Mouse (Mus musculus): ENCODE measurements around the gene Catsper1.
"Not testable (repeated sequence)": the region's sequence is repeated elsewhere in the genome, so short reads cannot be mapped to it uniquely, and the experiment has no call there.

The Catsper1 gene

DNA sequence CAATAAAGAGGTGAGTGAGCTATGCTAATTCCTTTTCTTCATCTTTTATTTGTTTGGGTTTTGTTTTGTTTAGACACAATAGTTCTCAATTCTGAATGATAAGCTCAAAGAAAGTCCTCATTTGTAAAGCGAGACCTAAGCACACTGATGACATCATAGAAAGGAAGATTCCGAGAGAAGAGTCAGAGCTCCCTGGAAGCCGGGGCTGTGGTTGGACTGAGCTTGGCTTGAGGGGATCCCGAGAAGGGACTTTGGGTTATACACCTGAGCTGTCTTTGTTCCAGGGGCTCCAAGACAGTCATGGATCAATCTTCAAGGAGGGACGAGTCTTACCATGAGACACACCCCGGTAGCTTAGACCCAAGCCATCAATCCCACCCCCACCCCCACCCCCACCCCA lies at the start of gene Catsper1:
Gene Catsper1, plus strand, starts transcription at position 301 of the 400 bp plus-strand sequence.
- DNase-seq, result no peak

DNA sequence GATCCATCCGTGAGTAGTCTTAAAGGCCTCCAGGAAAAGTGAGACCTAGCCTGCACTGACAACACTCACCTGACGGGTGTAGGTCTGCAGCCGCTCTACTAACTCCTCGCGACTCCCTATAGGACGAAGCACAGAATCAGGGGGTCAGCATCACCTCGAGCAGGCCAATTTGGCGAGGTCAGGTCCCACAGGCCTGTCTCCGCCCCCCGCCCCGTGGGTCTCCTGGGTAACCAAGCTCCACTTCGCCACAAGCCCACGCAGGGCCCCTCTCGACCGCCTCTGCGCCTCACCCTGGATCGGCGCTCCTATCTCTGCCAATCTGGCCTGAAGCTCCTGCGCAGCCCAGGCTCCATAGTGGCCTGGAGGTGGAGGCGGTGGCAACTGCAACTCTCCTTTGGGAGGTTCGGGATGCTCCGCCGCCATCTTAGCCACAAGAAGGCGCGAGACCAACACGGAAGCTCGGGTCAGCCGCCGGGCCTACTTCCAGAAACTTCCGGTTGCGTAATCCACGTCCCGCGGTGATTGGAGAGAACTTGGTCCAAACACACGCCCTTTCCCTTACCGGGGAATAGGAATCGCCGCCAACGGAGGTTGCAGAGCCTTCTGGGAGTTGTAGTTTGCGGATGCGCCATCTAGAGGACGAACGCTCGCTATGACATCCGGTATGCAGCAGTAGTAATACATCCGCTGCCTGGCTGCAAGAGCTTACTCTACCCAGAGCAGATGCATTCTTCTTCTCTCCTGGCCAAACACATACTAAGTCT lies 40.4 kb upstream of the Catsper1 start, which contains the start of gene Sf3b2:
Gene Sf3b2, minus strand, starts transcription at position 484 of the 764 bp plus-strand sequence.
- peak; percentile 99 for DNase-seq

DNA sequence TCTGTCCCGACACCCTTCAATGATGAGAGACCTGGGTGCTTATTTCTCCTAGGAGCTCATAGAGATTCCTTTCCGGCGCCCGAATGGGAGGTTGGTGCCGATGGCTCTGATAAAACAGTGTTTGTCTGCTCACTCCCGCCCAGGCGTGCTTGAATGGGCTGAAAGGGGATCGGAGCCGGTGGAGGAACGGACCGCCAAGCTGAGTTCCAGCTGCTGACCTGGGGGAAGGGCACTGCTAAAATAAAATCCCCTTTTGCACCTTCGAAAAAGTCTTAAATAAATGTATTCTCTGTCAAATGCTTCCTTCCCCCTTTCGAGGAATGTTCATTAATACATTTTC lies 39.8 kb upstream of the Catsper1 start:
- no peak for DNase-seq

DNA sequence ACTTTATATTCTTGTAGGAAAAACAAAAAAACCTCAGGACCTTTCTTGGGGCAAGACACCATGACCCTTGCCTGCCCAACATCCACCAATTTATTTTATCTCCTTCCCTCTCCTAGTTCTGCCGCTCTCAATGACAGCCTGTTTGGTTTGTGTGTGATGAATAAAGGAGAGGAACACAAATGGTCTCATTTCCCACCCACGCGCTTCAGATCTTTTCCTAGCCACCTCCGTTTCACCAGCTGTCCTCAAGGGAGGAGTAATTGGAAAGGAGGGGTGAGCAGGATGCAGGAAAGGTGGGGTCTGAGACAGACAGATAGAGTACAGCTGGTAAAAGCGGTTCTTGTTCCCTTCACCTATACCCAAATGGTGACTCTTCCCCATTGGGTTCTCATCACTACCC lies 38.9 kb upstream of the Catsper1 start:
- DNase-seq, result peak; percentile 30

DNA sequence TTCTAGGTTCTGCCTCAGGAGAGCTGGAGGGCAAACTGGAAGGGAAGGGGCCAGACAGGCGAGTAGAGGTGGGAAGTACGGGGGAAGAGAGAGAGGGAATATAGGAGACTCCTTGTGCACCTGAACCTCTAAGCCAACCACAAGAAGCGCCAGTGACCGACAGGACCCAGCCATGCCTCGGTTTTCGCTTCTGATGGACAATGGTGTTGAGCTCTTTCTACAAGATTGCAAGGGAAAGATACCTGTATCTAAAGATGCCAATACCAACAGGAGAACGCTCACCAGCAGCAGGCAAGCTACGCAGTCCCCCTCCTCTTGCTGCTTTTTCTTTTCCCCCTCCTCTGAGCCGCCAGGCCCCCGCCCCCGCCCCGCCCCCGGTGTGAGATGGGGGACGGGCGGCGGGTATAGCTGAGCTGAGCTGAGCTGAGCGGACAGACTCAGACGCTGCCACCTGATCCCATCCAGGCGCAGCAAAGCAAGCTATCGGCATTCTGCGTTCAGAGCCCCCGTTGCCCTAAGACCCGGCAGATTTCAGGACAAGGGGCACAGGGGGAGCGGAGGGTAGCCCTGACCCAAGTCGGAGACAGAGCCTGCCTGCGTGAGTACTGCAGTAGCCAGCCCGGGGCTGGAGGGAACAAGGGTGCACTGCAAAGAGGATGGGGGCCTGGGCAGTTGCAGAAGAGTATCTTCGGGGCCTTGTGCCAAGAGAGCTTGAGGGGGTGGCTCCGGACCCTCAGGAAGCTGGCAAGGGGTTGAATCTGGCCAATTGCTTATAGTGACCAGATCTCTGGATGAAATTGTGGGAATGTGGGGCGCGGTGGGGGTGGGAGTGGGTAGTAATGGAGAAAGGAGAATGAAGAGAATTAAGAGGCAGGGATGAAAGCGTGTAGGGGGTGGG lies 37.4 kb upstream of the Catsper1 start, which contains the start of gene Gal3st3:
Gene Gal3st3, plus strand, starts transcription at position 429 of the 898 bp plus-strand sequence.
- peak; percentile 58 for DNase-seq

DNA sequence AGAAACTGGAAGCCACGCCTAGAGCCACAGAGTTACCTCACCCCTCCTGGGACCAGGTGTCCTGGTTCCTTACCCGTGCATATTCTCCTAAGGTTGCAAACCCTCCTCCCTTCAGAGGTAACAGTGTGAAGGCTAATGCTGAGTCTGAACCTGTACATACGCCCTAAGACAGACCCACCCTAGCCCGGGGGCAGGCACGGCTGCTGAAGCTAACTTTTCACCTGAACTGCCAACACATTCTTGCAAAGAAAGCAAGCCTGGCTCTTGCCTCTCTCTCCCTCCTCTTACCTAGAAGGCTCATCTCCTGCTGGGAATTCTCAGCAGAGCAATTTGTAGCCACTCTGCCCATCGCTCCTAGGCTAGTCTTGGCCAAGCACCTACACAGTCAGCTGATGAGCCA lies 35.0 kb upstream of the Catsper1 start:
- no peak for DNase-seq

DNA sequence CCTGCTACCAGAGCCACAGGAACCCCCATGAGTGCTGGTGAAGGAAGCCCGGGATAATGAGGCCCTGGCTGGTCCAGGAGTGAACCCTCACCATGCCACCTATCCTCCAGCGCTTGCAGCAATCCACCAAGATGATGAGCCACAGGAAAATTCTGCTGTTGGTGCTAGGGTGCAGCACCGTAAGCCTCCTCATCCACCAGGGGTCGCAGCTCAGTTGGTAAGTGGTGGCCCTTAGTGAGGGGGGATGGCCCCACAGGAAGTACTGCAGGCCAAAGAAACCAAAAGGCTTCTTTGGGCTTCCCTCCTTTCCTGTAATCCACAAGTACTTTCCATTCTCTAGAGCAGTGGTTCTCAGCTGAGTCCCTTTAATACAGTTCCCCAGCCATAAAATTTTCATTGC lies 33.1 kb upstream of the Catsper1 start:
- no peak for DNase-seq

DNA sequence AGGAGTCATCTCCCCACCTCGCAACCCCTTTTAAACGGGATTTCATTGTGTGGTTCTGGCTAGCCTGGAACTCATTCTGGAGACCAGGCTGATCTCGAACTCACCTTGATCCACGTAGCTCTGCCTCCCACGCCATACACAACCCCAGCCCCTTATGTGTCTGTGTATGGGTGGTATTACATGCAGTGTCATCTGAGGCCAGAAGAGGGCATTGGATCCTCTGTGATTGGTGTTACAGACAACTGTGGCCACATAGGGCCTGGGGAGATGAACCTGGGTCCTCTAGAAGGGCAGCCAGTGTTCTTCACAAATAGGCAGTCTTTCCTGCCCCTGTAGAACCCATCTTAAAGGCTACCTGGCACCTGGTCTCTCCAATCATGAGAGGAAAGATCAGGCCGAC lies 29.3 kb upstream of the Catsper1 start:
- no peak for DNase-seq

DNA sequence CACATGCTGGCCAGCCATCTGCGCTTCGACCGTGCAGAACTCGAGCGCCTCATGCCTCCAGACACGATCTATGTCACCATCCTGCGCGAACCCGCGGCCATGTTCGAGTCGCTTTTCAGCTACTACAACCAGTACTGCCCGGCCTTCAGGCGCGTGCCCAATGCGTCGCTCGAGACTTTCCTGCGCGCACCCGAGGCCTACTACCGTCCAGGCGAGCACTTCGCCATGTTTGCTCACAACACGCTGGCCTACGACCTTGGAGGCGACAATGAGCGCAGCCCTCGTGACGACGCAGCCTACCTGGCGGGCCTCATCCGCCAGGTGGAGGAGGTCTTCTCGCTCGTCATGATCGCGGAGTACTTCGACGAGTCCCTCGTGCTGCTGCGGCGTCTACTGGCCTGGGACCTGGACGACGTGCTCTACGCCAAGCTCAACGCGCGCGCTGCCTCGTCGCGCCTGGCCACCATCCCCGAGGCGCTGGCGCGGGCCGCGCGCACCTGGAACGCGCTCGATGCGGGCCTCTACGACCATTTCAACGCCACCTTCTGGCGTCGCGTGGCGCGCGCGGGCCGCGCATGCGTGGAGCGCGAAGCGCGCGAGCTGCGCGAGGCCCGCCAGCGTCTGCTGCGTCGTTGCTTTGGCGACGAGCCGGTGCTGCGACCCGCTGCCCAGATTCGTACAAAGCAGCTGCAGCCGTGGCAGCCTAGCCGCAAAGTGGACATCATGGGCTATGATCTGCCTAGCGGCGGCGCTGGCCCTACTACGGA lies 28.4 kb upstream of the Catsper1 start:
- no peak for DNase-seq

DNA sequence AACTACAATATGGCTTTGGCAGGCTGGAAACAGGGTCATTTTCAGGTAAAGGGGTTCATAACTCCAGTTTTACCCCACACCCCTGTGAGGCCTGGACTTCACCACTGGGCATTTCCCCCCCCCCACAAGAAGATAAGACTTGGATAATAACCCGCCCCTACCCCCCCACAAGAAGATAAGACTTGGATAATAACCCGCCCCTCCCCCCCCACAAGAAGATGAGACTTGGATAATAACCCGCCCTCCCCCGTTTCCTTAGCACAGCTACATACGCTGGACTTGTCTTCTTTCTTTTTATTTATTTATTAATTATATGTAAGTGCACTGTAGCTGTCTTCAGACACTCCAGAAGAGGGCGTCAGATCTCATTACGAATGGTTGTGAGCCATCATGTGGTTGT lies 26.5 kb upstream of the Catsper1 start:
- DNase-seq, result no peak

DNA sequence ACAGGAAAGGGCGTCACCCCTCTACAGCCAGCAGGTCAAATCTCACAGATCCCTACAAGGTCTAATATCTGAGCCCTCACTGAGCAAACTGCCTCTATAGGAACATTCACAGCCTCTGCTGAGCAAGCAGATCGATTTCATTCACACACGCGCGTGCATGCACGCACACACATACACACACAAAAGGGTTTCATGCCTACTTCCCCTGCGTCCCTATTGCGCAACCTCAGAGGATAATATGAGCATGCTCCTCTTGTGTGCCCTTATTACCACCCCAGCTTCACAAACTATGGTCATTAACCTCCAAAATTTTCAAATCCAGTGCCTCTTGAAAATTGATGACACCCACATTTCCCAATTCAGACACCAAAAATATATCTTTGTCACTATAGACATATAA lies 22.4 kb upstream of the Catsper1 start:
- no peak for DNase-seq

DNA sequence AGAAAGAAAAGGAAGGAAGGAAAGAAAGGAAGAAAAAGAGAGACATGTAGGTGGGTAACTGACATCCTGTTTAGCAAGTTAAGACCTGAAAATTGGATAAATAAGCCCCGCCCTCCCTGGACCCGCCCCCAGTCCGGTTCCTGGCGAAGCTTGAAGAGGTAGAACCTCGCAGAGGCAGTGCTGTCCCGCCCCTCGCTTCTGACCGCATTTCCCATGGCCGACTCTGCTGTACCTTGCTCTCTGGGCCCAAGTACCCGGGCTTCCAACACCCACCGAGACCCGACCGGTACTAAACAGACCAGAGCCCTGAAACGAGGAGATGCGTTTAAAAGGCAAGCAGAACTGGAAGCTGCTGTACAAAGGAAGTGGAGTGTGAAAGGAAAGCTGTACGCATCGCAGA lies 11.7 kb upstream of the Catsper1 start:
- DNase-seq, result no peak

DNA sequence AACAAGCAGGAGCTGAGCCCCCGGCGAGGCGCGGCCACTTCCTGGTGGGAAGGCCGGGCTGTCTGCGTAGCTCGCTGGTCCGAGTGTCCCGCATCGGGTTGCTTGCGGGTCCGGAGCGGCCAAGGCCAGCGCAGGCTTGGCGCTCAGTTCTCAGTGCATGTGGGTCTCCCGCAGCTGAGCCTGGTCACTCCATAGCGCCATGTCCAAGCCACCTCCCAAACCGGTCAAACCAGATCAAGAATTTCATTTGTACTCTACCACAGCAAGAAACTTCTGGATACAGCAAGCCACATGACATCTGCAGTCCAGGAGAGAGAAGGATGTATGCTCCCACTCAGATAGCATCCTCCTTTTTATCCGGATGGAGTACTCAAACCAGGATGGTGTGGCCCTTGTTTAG lies 7.6 kb upstream of the Catsper1 start:
- DNase-seq, result no peak

DNA sequence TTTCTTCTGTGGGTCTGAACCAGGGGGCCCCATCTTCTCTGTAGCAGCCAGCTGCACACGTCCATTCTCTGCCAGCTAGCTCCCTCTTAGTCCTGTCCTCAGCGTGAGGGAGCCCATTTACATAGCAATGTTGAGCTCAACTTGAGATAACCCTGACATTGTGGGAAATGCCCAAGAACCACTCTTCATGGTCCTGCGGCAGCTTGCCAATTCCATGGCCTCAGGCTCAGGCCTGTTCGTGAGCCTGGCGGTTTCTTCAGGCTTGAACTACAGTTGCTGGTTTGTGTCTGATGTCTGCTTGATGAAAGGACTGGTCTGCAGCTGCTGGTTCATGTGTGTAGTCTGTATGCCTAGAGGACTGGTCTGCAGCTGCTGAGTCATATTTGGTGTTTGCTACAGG lies 800 bp upstream of the Catsper1 start:
- DNase-seq, result no peak

DNA sequence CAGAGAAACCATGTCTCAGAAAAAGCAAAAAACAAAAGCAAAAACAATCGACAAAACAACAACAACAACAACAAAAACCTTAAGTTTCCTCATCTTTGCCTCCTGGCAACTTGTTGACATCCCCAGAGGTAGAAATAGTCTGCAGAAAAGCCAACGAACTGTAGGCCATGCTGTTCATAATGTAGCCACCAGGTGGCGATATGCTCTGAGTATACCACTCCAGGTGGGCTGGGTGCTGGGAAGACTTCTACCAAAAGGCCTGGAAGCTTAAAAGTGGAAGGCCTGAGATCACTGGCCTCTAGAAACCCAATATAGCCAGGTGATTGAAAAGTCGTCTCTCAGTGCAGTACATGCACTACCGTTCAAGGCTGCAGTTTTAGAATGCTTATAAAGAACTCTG lies 2.4 kb downstream of the Catsper1 start:
- peak; percentile 71 for DNase-seq

DNA sequence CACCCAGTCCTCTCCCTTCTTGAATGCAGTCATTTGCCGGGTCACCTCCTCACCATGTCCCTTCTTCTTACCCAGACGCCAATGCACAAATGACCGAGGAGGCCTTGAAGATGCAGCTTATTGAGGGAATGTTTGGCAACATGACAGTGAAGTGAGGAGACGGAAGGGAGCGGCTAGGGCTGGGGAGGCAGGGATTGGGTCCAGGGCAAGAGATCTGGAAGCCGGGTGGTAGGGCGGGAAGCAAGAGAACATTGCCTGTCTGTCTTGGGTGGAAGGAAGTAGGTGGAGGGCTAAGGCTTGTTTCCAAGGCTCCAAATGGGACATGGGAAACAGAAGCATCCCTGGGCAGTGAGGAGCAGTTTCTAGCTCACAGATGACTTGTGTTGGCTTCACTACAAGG lies 5.8 kb downstream of the Catsper1 start:
- DNase-seq, result no peak

DNA sequence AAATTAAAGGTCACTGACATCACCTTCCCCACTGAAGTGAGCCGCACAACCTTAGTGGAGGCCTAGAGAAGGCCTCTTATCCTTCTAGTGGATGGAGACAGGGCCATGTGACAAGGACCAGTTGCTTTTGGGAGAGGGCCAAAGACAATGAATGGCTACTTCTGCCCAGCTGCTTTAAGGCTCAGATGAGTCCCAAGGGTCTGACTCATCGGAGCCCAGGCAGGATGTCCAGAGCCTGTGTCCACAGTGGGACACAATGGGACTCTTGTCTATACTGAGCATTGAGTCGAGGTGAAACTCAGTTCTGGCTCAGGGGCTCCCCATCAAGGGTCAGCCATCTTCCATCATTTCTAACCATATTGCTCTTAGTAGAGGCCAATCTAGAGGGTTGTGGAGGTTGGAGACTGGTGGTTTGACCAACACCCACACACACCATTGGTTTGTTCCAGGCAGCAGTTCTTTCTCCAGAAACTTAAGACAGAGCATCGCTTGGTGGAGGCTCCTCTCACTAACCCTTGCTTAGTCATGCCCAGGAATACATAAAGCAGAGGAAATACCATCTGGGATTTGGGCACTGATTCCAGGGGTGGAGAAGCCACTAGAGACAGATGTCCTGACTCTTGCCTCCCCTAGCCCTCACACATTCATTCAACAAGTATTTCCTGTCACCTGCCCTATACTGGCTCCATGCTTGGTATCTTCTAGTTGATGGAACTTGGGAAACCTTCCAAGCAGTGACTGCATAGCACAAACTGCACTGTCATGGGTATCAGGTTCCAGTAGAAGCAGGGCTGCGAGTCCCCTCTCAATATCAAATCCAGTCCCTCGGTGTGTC lies 10.0 kb downstream of the Catsper1 start:
- DNase-seq, result no peak

DNA sequence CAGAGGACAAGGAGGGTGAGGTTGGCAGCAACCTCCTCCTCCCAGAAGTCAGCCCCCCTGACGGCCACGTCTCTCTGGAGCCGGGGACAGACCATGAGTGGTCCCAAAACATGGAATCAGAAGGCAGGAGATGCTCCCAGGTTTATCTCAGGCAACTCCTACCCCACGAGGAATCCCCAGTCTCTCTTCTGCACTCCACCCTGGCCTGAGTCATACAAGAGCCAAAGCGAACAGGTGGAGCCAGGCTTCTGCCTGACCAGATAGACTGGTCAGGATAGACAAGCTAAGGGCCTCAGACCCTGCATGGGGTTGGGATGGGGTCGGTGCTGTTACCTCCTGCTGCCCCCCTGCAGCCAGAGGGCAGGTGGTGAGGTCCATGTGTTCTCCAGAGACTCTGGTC lies 12.5 kb downstream of the Catsper1 start:
- peak; percentile 23 for DNase-seq

DNA sequence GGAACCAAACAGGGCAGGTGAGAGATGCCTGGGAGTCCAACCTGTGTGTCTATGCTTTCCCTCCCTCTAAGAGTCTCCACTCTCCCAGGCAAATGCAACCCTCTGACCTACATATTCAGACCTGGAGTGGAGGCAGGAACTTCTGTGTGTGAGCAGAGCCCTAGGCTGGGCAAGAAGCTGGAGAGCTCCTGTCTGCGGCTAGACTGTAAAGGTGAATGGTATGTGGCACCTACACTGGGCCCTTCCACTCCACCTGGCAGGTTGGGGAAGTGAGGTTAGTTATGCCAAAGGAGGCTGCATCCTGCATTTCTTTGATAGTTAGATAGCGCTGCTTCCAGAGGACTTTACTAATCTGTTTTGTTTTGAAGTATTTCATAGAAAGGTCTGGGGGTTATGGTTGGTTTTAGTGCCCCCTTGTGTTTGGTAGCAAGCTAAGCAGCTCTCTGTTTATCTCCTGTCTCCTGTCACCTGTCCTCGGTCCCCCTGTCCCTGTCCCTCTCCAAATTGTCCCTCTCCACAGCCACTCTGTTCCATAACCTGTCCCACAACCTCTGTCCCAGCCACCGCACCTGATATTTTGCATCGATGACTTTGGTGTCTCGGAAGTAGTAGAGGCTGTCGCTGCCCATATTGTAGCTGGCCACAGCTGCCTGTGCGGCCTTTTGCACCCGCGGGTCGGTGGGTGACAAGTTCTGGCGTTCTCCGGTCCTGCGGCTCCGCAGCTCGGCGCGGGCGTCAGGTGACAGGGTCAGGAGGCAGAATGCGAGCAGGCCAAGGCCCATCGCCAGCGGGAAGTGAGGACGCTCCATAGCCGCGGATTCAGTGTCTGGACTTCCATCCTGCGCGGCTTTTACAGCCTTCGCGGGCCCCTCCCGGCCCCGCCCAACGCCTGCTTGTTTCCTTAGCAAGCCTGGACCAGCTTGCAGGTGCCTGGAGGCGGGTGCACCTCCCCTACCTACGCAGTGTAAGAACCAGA lies 13.3 kb downstream of the Catsper1 start:
- peak; percentile 47 for DNase-seq

DNA sequence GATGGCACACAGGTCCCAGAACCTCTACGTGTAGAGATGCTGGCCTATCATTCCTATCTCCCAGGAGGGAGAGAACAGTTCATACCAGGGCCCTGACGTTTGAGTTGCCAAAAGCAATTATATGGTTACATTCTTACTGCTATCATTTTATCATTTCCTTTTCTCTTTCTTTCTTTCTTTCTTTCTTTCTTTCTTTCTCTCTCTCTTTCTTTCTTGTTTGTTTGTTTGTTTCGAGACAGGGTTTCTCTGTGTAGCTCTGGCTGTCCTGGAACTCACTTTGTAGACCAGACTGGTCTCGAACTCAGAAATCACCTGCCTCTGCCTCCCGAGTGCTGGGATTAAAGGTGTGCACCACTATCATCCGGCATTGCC lies 13.9 kb downstream of the Catsper1 start, which contains the start of gene Cst6:
Gene Cst6, minus strand, starts transcription at position 73 of the 372 bp plus-strand sequence.
- not testable (repeated sequence) for DNase-seq

DNA sequence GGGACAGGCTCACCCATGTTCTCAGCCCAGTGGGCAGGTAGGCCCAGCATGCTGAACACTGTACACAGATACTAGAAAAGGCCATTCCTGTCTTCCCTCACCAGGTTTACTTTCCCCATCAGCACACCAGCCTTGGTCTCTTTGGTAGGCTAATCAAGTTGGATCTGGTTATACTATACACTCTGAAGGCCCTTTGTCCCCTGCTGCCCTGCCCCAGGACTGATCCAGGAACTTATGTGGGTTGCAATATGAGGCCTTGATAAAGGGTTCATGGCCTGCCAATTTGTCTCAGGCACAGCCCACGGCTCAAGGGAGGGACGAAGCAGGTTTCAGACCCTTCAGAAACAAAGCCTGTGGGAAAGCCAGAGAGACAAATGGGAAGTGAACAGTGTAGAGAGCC lies 18.1 kb downstream of the Catsper1 start:
- no peak for DNase-seq
